Mouse (Mus musculus) heart, embryonic 12.5 days (tissue): ENCODE measurements around the gene Dhx8. TPM values are rescaled to one million over a fixed set of nuclear protein-coding genes. Genes with fewer than 3 reads are reported as not detected.

Experiments
- ATAC-seq: fragments of 200-750 bp; cut with Nextera tagmentation; 2 replicates; pipeline ENCODE4 v1.8.0; 2017; ENCODE audit warnings: moderate TSS enrichment, moderate library complexity; ENCODE audit not compliant: insufficient number of reproducible peaks, low FRiP score
- H3K27ac ChIP-seq: fragments of 300-500 bp; sonication (generic); 2 replicates; pipeline ENCODE4 v1.5.1; 2016; ENCODE audit warnings: mild to moderate bottlenecking, moderate library complexity; ENCODE audit not compliant: poor library complexity, severe bottlenecking
- H3K27me3 ChIP-seq: fragments of 300-500 bp; sonication (generic); replicated peaks from 2 replicates; pipeline ENCODE4 v1.6.1; 2016; ENCODE audit warnings: mild to moderate bottlenecking, moderate library complexity
- H3K36me3 ChIP-seq: fragments of 300-500 bp; sonication (generic); 2 replicates; pipeline ENCODE4 v1.6.1; 2016; ENCODE audit warnings: mild to moderate bottlenecking, moderate library complexity
- H3K4me1 ChIP-seq: fragments of 300-500 bp; sonication (generic); replicated peaks from 2 replicates; pipeline ENCODE4 v1.6.1; 2016; ENCODE audit warnings: mild to moderate bottlenecking
- H3K4me2 ChIP-seq: fragments of 300-500 bp; sonication (generic); 2 replicates; pipeline ENCODE4 v1.6.1; 2016; ENCODE audit warnings: mild to moderate bottlenecking, moderate library complexity
- H3K4me3 ChIP-seq: fragments of 300-500 bp; sonication (generic); 2 replicates; pipeline ENCODE4 v1.5.1; 2016; ENCODE audit warnings: mild to moderate bottlenecking
- H3K9ac ChIP-seq: fragments of 300-500 bp; sonication (generic); 2 replicates; pipeline ENCODE4 v1.6.1; 2016; ENCODE audit warnings: mild to moderate bottlenecking, moderate library complexity
- H3K9me3 ChIP-seq: fragments of 300-500 bp; sonication (generic); replicated peaks from 2 replicates; pipeline ENCODE4 v1.6.1; 2016; ENCODE audit warnings: mild to moderate bottlenecking, moderate library complexity
- WGBS: fragments of 180-500 bp; shearing (Covaris S2); methylation state at CpG from one replicate; pipeline ENCODE4 v1.1.7; 2016; 5-methylcytosine and 5-hydroxymethylcytosine counted together
- polyA plus RNA-seq: library from polyadenylated mRNA; unstranded; fragments of >200 nt; fragmentation: Nextera tagmentation; extraction: Ambion mirVana; gene quantifications from 2 replicates; pipeline ENCODE4 v1.2.1, GENCODE M21; 2016

Gene Dhx8
- 25.8 and 26.5 TPM in 2 replicates for polyA plus RNA-seq

- H3K27me3 ChIP-seq, result no peaks in the 10 kb centered on the region
- WGBS, result under 1% methylated on average over 51 of the region's 51 CpGs
- H3K4me1 ChIP-seq, result peaks cover 9% of the 10 kb centered on the region
- peak; percentile 96 for ATAC-seq
- peak within 1 kb of the TSS; percentile 88 for H3K9ac ChIP-seq
- H3K4me3 ChIP-seq, result peak within 1 kb of the TSS; percentile 86
- H3K9me3 ChIP-seq, result no peaks in the 10 kb centered on the region
- H3K27ac ChIP-seq, result peak within 1 kb of the TSS; percentile 31; the same call in 1 of the 2 replicates
- H3K4me2 ChIP-seq, result peak within 1 kb of the TSS; percentile 86
- peaks cover 31% of the 10 kb centered on the region for H3K36me3 ChIP-seq
Observed at GRCm38 (mm10) chr11:101732518-101733440, at the start of gene Dhx8. TSS of gene Dhx8 (plus strand) at chr11:101732919.

GRCm38 (mm10) chr11:101687351-101688301 lies 45.1 kb upstream of the Dhx8 start:
- 34% methylated on average over 13 of the region's 13 CpGs for WGBS
- H3K4me2 ChIP-seq, result peak overlapping the region; percentile 40
- no peak overlapping the region for H3K4me3 ChIP-seq

GRCm38 (mm10) chr11:101689701-101690113 lies 43.0 kb upstream of the Dhx8 start:
- ATAC-seq, result no peak
- no peaks in the 10 kb centered on the region for H3K27me3 ChIP-seq
- peaks cover 16% of the 10 kb centered on the region for H3K4me1 ChIP-seq
- H3K9me3 ChIP-seq, result no peaks in the 10 kb centered on the region
- WGBS, result 66% methylated on average over 10 of the region's 10 CpGs
- no peak overlapping the region for H3K27ac ChIP-seq
- H3K4me3 ChIP-seq, result no peak overlapping the region
- no peak overlapping the region for H3K9ac ChIP-seq
- H3K4me2 ChIP-seq, result no peak overlapping the region
- no peaks in the 10 kb centered on the region for H3K36me3 ChIP-seq

More at GRCm38 (mm10) chr11:101687351-101688301, 45.1 kb upstream of the Dhx8 start:
- Histone ChIP-seq H3K27ac (peak overlapping the region; percentile 19; the same call in 1 of the 2 replicates), H3K9me3 (no peaks in the 10 kb centered on the region), H3K36me3 (no peaks in the 10 kb centered on the region), H3K4me1 (peaks cover 16% of the 10 kb centered on the region), H3K27me3 (no peaks in the 10 kb centered on the region), H3K9ac (peak overlapping the region; percentile 33; the same call in 1 of the 2 replicates)
- peak; percentile 77 for ATAC-seq

GRCm38 (mm10) chr11:101690326-101690725 lies 42.4 kb upstream of the Dhx8 start:
- no peaks in the 10 kb centered on the region for H3K9me3 ChIP-seq

GRCm38 (mm10) chr11:101695906-101696661 lies 36.6 kb upstream of the Dhx8 start:
- peaks cover 25% of the 10 kb centered on the region for H3K4me1 ChIP-seq
- H3K36me3 ChIP-seq, result no peaks in the 10 kb centered on the region
- peak overlapping the region; percentile 36 for H3K27ac ChIP-seq
- ATAC-seq, result peak; percentile 87
- H3K4me2 ChIP-seq, result peak overlapping the region; percentile 75
- no peaks in the 10 kb centered on the region for H3K27me3 ChIP-seq
- peak overlapping the region; percentile 41 for H3K4me3 ChIP-seq
- no peaks in the 10 kb centered on the region for H3K9me3 ChIP-seq
- peak overlapping the region; percentile 52 for H3K9ac ChIP-seq
- WGBS, result 4% methylated on average over 20 of the region's 20 CpGs

More at GRCm38 (mm10) chr11:101690326-101690725, 42.4 kb upstream of the Dhx8 start:
- no peaks in the 10 kb centered on the region for H3K36me3 ChIP-seq
- H3K27ac ChIP-seq, result no peak overlapping the region
- no peaks in the 10 kb centered on the region for H3K27me3 ChIP-seq
- no peak overlapping the region for H3K9ac ChIP-seq
- WGBS, result 73% methylated on average over 5 of the region's 5 CpGs
- peaks cover 19% of the 10 kb centered on the region for H3K4me1 ChIP-seq
- no peak for ATAC-seq
- no peak overlapping the region for H3K4me2 ChIP-seq
- H3K4me3 ChIP-seq, result no peak overlapping the region

GRCm38 (mm10) chr11:101697156-101697861 lies 35.4 kb upstream of the Dhx8 start:
- H3K9me3 ChIP-seq, result no peaks in the 10 kb centered on the region
- WGBS, result 84% methylated on average over 9 of the region's 9 CpGs
- H3K4me2 ChIP-seq, result no peak overlapping the region
- H3K27ac ChIP-seq, result no peak overlapping the region
- no peaks in the 10 kb centered on the region for H3K27me3 ChIP-seq
- ATAC-seq, result peak; percentile 74
- H3K36me3 ChIP-seq, result no peaks in the 10 kb centered on the region
- peaks cover 25% of the 10 kb centered on the region for H3K4me1 ChIP-seq
- H3K9ac ChIP-seq, result no peak overlapping the region
- H3K4me3 ChIP-seq, result no peak overlapping the region

- no peaks in the 10 kb centered on the region for H3K27me3 ChIP-seq
- no peak for ATAC-seq
- no peaks in the 10 kb centered on the region for H3K36me3 ChIP-seq
- H3K4me2 ChIP-seq, result no peak overlapping the region
- no peak overlapping the region for H3K4me3 ChIP-seq
- H3K4me1 ChIP-seq, result peaks cover 25% of the 10 kb centered on the region
- no peak overlapping the region for H3K9ac ChIP-seq
- H3K9me3 ChIP-seq, result no peaks in the 10 kb centered on the region
- no peak overlapping the region for H3K27ac ChIP-seq
Observed at GRCm38 (mm10) chr11:101698114-101698513, 34.6 kb upstream of the Dhx8 start.

GRCm38 (mm10) chr11:101699556-101699955 lies 33.2 kb upstream of the Dhx8 start:
- Histone ChIP-seq H3K27me3 (no peaks in the 10 kb centered on the region), H3K4me2 (no peak overlapping the region), H3K4me1 (peaks cover 25% of the 10 kb centered on the region), H3K9ac (no peak overlapping the region), H3K9me3 (no peaks in the 10 kb centered on the region), H3K27ac (no peak overlapping the region), H3K4me3 (no peak overlapping the region), H3K36me3 (no peaks in the 10 kb centered on the region)
- no peak for ATAC-seq
- 77% methylated on average over 1 of the region's 1 CpGs for WGBS

GRCm38 (mm10) chr11:101699991-101700390 lies 32.7 kb upstream of the Dhx8 start:
- no peak for ATAC-seq
- Histone ChIP-seq H3K9ac (no peak overlapping the region), H3K27ac (no peak overlapping the region), H3K4me1 (peaks cover 25% of the 10 kb centered on the region), H3K4me2 (no peak overlapping the region), H3K27me3 (no peaks in the 10 kb centered on the region), H3K4me3 (no peak overlapping the region), H3K36me3 (no peaks in the 10 kb centered on the region), H3K9me3 (no peaks in the 10 kb centered on the region)
- 52% methylated on average over 7 of the region's 7 CpGs for WGBS

GRCm38 (mm10) chr11:101700446-101700845 lies 32.3 kb upstream of the Dhx8 start:
- WGBS, result 23% methylated on average over 12 of the region's 12 CpGs
- Histone ChIP-seq H3K9ac (no peak overlapping the region), H3K4me1 (peaks cover 21% of the 10 kb centered on the region), H3K4me2 (no peak overlapping the region), H3K36me3 (no peaks in the 10 kb centered on the region), H3K27ac (no peak overlapping the region), H3K4me3 (no peak overlapping the region), H3K9me3 (no peaks in the 10 kb centered on the region), H3K27me3 (no peaks in the 10 kb centered on the region)
- ATAC-seq, result no peak
